Mouse (Mus musculus): ENCODE results near the gene Glt8d2. TPM values are rescaled to one million over a fixed set of nuclear protein-coding genes. Genes with fewer than 3 reads are reported as not detected.

Glt8d2 gene
- polyA plus RNA-seq, 1 experiment from 2014 or later = 5.2 TPM

Other genes starting within 250 kb of the Glt8d2 start
- not detected in 2 replicates for gene Gm1553, start 198.0 kb downstream of the Glt8d2 start, polyA plus RNA-seq (2016; fragmentation: Nextera tagmentation; extraction: Ambion mirVana)
- 36.9 and 38.6 TPM in 2 replicates for gene 1190007I07Rik, start 67.4 kb downstream of the Glt8d2 start, polyA plus RNA-seq (2016; fragmentation: Nextera tagmentation; extraction: Ambion mirVana)
- 262 and 276 TPM in 2 replicates for gene Tdg, start 60.8 kb downstream of the Glt8d2 start, polyA plus RNA-seq (2016; fragmentation: Nextera tagmentation; extraction: Ambion mirVana)
- gene Hcfc2, start 5.5 kb upstream of the Glt8d2 start, polyA plus RNA-seq (2016; fragmentation: Nextera tagmentation; extraction: Ambion mirVana) = 24.5 and 26.6 TPM in 2 replicates
- 54.6 and 56.3 TPM in 2 replicates for gene Nfyb, start 73.5 kb upstream of the Glt8d2 start, polyA plus RNA-seq (2016; fragmentation: Nextera tagmentation; extraction: Ambion mirVana)
- gene Txnrd1, start 143.3 kb upstream of the Glt8d2 start, polyA plus RNA-seq (2016; fragmentation: Nextera tagmentation; extraction: Ambion mirVana) = 169 and 177 TPM in 2 replicates
- 0.52 and 0.57 TPM in 2 replicates for gene Eid3, start 176.0 kb upstream of the Glt8d2 start, polyA plus RNA-seq (2016; fragmentation: Nextera tagmentation; extraction: Ambion mirVana)